Mouse (Mus musculus) megakaryocyte, embryonic 14.5 days (primary cell): ENCODE data around the gene Tmem50b.

ENCODE experiments used
- FLI1 ChIP-seq: IDR thresholded peaks from 2 replicates; pipeline ENCODE4 v1.6.1; 2012; ENCODE audit warnings: low read length, inconsistent platforms, mixed read lengths
- GATA1 ChIP-seq: IDR thresholded peaks from 3 replicates; pipeline ENCODE4 v1.6.1; 2012; ENCODE audit warnings: mixed read lengths, low read length, inconsistent platforms, borderline replicate concordance

- no peak for TF ChIP-seq GATA1
- no peak for TF ChIP-seq FLI1
These were observed 39.9 kb downstream of the Tmem50b start for GRCm38 (mm10) chr16:91557693-91558092.
